Mouse (Mus musculus): ENCODE results near the gene Isl2.

The Isl2 gene

GRCm38 (mm10) chr9:55538377-55538776, at the start of gene Isl2:
Gene Isl2, plus strand, starts transcription at chr9:55538672.
- peak; percentile 14 for DNase-seq (ENCODE audit: low read depth)

- no peak for DNase-seq (ENCODE audit: low read depth)
These were observed 30.6 kb upstream of the Isl2 start for GRCm38 (mm10) chr9:55507922-55508321.

GRCm38 (mm10) chr9:55508701-55509100, 29.8 kb upstream of the Isl2 start:
- no peak for DNase-seq (ENCODE audit: low read depth)

GRCm38 (mm10) chr9:55509731-55510130, 28.7 kb upstream of the Isl2 start:
- DNase-seq (ENCODE audit: low read depth): no peak

- DNase-seq (ENCODE audit: low read depth): peak; percentile 31
These were observed 27.7 kb upstream of the Isl2 start for GRCm38 (mm10) chr9:55510651-55511235.

GRCm38 (mm10) chr9:55511521-55511993, 26.9 kb upstream of the Isl2 start:
- DNase-seq (ENCODE audit: low read depth): peak; percentile 75

- DNase-seq (ENCODE audit: low read depth): peak; percentile 97
These were observed 26.4 kb upstream of the Isl2 start, which contains the start of gene Etfa for GRCm38 (mm10) chr9:55512027-55512543. Gene Etfa, minus strand, starts transcription at chr9:55512243.

GRCm38 (mm10) chr9:55525716-55526115, 12.8 kb upstream of the Isl2 start:
- peak; percentile 61 for DNase-seq (ENCODE audit: low read depth)

GRCm38 (mm10) chr9:55535907-55536306, 2.6 kb upstream of the Isl2 start:
- peak; percentile 69 for DNase-seq (ENCODE audit: low read depth)

- DNase-seq (ENCODE audit: low read depth): no peak
These were observed 534 bp downstream of the Isl2 start for GRCm38 (mm10) chr9:55539006-55539405.

- peak; percentile 40 for DNase-seq (ENCODE audit: low read depth)
These were observed 1.4 kb downstream of the Isl2 start for GRCm38 (mm10) chr9:55539661-55540390.

- peak; percentile 41 for DNase-seq (ENCODE audit: low read depth)
These were observed 1.9 kb downstream of the Isl2 start for GRCm38 (mm10) chr9:55540391-55540770.

GRCm38 (mm10) chr9:55540888-55541287, 2.4 kb downstream of the Isl2 start:
- peak; percentile 81 for DNase-seq (ENCODE audit: low read depth)

GRCm38 (mm10) chr9:55541681-55542365, 3.4 kb downstream of the Isl2 start:
- DNase-seq (ENCODE audit: low read depth): peak; percentile 60

- DNase-seq (ENCODE audit: low read depth): peak; percentile 49
These were observed 4.2 kb downstream of the Isl2 start for GRCm38 (mm10) chr9:55542366-55543325.

- peak; percentile 53 for DNase-seq (ENCODE audit: low read depth)
These were observed 4.8 kb downstream of the Isl2 start for GRCm38 (mm10) chr9:55543336-55543702.

- peak; percentile 62 for DNase-seq (ENCODE audit: low read depth)
These were observed 5.4 kb downstream of the Isl2 start for GRCm38 (mm10) chr9:55543703-55544401.

GRCm38 (mm10) chr9:55544861-55545555, 6.5 kb downstream of the Isl2 start:
- peak; percentile 50 for DNase-seq (ENCODE audit: low read depth)

- peak; percentile 7 for DNase-seq (ENCODE audit: low read depth)
These were observed 7.2 kb downstream of the Isl2 start for GRCm38 (mm10) chr9:55545556-55546175.
